Mouse (Mus musculus) layer of hippocampus, adult 11-12 months (tissue): ENCODE data around the gene Spata20.

ENCODE experiments used
- DNase-seq: peaks from one replicate; pipeline ENCODE4 v3.0.0; 2022; ENCODE audit warnings: low spot score

Gene Spata20

DNA sequence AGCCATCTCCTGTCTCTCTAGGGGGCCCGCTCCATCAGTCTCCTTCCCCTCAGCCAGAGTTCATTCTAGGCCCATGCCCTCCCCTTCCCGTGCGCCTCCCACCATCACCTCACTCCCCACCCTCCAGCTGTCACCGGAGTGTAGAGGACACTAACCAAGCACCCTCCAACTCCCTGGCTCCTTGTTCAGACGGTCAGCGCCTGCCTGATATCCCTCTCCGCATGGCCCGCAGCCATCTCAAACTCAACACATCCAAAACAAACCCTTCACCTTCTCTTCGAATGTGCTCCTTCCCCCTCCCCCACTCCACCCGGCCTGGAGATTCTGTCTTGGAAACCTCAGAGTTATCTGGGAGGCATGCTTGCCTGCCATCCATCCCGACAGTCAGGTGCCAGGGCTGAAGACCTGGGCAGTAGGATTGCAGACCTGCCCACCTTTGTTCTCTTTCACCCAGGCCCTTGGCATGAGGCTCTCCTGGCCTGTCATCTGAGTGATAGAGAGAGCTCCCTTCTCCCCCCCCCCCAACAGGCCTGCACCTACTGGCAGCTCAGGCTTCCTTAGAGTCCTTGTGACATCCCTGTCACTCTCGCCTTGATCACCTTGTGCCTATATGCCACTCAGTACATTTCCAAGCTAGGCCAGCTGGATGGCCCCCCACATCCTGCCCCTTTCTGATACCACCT, 34.7 kb downstream of the Spata20 start:
- DNase-seq: no peak

DNA sequence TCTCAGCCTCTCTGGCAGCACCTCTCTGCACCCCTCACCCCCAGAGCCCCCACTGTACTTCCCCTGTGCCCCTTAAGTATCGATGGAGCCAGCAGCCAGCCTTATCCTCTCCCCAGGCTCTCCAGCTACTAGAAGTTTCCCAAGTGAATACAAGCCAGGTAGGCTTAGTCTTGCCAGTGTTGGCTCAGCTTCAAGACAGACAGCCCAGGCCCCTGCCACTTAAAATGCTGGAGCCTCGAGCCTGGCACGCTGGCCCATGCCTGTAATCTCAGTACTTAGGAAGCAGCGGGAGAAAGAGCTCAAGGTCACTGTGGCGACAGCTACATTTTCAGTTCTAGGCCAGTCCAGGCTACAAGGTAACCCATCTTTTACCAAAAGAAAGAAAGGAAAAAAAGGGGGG, 36.1 kb downstream of the Spata20 start:
- DNase-seq: no peak

DNA sequence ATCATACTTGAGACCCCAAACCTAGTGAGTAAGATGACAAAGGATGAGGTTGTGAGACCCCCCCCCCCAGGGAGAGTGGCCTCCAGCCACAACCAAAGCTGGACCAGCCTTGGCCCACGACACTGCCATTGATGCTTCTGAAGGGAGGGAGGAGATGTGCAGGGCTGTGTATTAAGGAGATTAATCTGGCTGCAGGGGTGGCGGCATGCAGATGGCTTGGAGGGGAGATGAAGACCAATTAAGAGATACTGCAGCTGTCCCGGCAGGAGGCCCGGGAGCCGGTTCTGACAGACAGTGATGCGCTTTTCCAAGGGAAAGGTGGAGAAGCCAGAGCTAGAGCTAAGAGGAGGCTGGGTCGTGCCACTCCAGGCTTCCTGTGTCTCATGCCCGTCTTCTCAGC, 36.7 kb downstream of the Spata20 start:
- DNase-seq: no peak

DNA sequence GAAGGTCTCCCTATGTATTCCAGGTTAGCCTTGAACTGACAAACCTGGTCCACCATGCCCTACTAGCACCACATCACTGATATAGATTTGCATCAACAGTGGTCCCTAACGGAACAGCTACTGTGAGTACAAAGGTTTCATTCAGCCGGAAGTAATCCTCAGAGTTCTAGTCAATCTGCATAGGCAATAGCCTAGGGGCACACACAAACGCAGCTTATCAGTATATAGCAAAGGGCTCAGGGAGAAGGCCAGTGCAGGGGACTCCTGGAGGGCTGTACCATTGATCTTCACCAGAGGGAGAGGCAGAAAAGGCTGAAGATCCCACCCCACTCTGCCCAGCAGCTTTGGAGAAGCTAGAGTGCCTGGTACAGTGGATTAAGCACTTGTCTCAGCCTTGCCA, 39.0 kb downstream of the Spata20 start:
- no peak for DNase-seq

DNA sequence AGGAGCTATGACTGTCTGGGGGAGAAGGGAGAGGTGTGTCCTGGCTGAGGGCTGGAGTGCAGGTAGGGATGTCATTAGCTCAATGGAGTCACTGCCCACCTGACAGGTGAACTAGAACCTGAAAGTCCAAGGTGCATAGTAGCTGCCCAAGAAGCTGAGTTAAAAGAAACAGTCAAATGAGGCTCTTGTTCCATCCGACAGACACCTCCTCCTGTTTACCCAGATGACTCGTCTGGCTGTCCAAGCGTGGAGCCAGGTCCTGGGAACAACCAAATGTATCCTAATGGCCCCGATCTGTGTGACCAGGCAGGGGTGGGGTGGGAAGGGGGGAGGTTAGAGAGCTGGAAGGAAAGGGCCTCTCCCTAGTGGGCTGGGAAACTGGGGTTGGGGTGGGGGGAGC, 40.7 kb downstream of the Spata20 start:
- DNase-seq: no peak

DNA sequence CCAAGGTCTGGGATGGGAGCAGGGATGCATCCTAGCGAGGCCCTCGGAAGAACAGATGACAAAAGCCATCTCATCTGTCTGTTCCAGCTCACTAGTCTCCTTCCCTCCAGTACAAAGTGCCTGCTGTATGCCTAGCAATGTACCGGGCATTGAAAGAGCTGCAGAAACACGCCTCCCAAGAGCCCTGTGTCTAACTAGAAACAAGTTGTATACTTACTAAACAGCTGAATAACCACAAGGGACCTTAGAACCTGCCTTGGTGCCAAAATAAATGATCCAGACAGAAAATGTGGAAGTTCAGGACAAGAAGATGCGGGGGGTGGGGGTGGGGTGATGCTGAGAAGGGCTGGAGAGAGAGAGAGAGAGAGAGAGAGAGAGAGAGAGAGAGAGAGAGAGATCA, 41.1 kb downstream of the Spata20 start:
- no peak for DNase-seq

DNA sequence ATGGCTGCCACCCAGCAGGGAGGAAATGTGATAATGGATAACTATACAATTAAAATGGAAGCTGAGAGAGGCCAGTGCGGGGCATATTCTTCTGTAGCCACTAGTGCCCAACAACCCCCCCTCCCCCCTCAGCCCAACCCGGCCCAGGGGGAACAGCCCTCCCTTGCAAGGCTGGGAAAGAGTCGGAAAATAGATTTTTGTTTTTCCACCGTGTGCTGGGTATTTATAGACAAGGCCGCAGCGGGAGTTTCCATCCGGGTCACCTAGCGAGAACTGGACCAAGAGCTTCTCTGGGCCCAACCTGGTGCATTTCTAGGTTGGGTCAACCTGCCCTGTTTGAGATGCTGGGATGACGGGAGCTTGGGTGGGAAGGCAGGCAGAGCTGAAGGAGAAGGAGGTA, 44.2 kb downstream of the Spata20 start:
- no peak for DNase-seq

DNA sequence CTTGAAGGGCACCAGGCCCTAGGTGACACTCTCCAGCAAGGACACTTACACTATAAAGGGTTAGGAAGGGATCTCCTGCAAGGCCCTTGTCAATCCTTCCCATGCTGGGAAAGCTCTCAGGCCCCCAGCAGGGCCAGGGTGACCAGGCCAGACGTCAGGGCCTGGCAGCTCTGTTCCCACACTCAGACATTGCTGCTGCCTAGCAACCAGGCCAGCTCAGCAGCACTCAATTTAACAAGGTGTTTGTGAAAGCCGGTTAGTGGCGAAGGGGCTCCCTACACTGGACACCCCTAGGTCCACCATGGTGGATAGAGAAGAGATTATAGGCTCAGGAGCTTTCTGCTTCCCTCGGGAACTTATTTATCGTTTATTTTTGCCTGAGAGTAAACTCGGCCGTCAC, 44.9 kb downstream of the Spata20 start:
- no peak for DNase-seq

DNA sequence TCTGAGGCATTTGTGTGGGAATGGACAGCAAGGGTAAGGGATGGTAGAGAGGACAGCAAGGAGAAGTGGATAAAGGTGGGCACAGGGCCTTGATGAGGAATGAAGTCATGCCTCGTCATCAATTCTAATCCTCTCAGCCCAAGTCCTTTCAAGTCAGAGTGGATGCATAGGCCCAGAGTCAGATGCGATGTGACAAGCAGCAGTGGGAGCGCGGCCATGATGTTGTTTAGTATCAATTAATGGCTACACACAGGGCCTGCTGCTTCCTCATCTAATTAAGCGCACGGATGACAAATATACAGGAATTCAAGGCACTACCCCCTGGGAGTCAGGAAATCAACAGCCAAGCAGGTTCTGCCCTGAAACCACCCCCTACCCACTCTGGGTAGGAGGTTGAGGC, 45.6 kb downstream of the Spata20 start:
- no peak for DNase-seq

DNA sequence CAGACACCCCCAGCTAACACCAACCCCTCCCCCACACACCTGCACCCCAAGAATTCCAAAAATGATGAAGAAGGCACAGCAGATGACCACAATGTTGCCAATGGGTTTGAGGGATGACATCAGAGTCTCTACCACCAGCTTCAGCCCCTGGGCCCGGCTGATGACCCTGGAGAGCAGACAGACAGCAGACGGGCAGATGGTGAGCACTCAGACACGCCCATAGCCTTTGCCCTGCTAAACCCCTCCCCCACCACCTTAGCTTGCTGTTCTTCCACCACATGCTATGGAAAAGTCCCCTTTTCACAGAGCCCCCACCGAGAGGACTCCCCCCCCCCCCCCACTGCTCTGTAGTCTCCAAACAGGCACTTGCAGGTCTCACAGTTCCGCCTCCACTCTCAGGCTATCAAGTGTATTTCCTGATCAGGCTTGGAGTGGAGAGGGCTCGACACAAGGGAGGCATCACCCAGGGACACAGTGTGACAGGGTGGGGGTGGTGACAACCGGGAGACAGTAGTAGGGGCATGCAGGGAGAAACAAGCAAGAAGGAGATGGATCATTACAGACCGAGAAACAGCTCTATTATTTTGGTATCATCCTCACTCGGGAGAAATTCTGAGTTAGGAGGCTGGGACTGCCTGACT, 56.8 kb downstream of the Spata20 start:
- DNase-seq: no peak
